In the genomic region with DNA sequence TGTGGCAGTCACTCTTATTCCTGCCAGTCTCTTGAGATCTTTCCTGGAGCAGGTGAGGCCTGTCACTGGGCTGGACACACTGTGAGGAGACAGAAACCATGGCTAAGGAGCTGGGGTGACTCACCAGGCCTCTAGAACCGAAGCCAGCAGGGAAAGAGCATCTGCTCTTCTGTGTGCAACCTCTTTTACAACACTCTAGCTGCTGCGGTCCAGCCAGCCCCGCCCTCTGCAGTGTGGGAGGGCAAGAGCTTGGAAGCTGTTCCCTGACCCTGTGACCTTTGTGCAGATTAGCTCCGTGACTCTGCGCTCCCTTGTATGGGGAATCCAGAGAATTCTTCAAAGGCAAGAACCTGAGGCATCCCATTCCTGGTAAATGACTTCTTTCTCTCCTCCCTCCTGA, we compare ENCODE assay signal across 9 mouse cellular contexts.
A peak's percentile ranks its signal among the peaks of the same experiment; 100 is the strongest.
DNase-seq lines count a peak whose midpoint lies in the region; ATAC-seq lines count a peak whose summit lies in the region.
"Had no signal": no experiment of that assay in that cellular context is flagged by ENCODE, and none has a peak within 500 bp of the region (broad histone marks: within the 10 kb centered on the region; RNA-seq: fewer than 3 reads in every experiment).

No protein-coding gene starts in this region.

- peak; percentile 57 for ATAC-seq in megakaryocyte, adult 5-6 weeks (ENCODE audit: poor library complexity, severe bottlenecking)
- ATAC-seq: forebrain, embryonic 14.5 days had no signal

- peak; percentile 33 to 51 for DNase-seq in lung, adult 18-20 months
- DNase-seq in lung, postnatal 25 days (ENCODE audit: low spot score): no peak
- DNase-seq in WW6 (ENCODE audit: low read depth, low spot score): peak; percentile 16
- DNase-seq in heart, adult 8-10 months (ENCODE audit: low spot score): peak; percentile 34
- DNase-seq in left cerebral cortex, adult 11 months (ENCODE audit: low spot score): no peak
- DNase-seq in right cerebral cortex, postnatal 4 days: no peak
- no peak for DNase-seq in frontal cortex, postnatal 14 days (ENCODE audit: low spot score in 2 of 2)

Comparison
In these comparisons a context has a peak if more than half of its experiments do, and no peak if none do; other contexts are left out.
1. DNase-seq: peak in lung, adult 18-20 months (2 of 2), WW6 (single experiment) and heart, adult 8-10 months (single experiment); none in lung, postnatal 25 days (single experiment), left cerebral cortex, adult 11 months (single experiment), right cerebral cortex, postnatal 4 days (single experiment) and frontal cortex, postnatal 14 days (0 of 2).